In genomic region chrX:11443543-11443942, GRCm38 (mm10) we compare ENCODE assay signal across 11 mouse cellular contexts.
DNase-seq lines count a peak whose midpoint lies in the region; ATAC-seq and TF ChIP-seq lines count a peak whose summit lies in the region.
"Had no signal": no experiment of that assay in that cellular context is flagged by ENCODE, and none has a peak within 500 bp of the region (broad histone marks: within the 10 kb centered on the region; RNA-seq: fewer than 3 reads in every experiment).

No protein-coding gene starts in this region.

- H3K4me3 ChIP-seq in kidney, embryonic 15.5 days (replicated peaks), result no peak overlapping the region
- H3K4me3 ChIP-seq in stomach, postnatal 0 days (ENCODE audit: low read depth, low read length), result no peak overlapping the region
- H3K4me3 ChIP-seq: limb, embryonic 13.5 days; midbrain, embryonic 10.5 days had no signal

- no peak overlapping the region for H3K4me2 ChIP-seq in kidney, embryonic 15.5 days
- H3K4me2 ChIP-seq in stomach, postnatal 0 days (replicated peaks; ENCODE audit: low read depth), result no peak overlapping the region
- H3K4me2 ChIP-seq: limb, embryonic 13.5 days had no signal

- TF ChIP-seq EP300 in stomach, postnatal 0 days (optimal IDR thresholded peaks at IDR 0.05), result no peak

- ATAC-seq in kidney, embryonic 15.5 days (replicated peaks; ENCODE audit: low FRiP score), result no peak
- no peak for ATAC-seq in stomach, postnatal 0 days (ENCODE audit: low FRiP score, low TSS enrichment)
- ATAC-seq: intestine, embryonic 16.5 days had no signal

- no peak overlapping the region for H3K9ac ChIP-seq in kidney, embryonic 15.5 days
- no peak overlapping the region for H3K9ac ChIP-seq in stomach, postnatal 0 days (ENCODE audit: low read length)
- H3K9ac ChIP-seq: limb, embryonic 13.5 days had no signal

- WGBS in kidney, embryonic 15.5 days, result 58% methylated on average over 7 of the region's 7 CpGs
- WGBS in stomach, postnatal 0 days, result 42% methylated on average over 7 of the region's 7 CpGs

- H3K36me3 ChIP-seq in kidney, embryonic 15.5 days, result no peaks in the 10 kb centered on the region
- no peaks in the 10 kb centered on the region for H3K36me3 ChIP-seq in stomach, postnatal 0 days (ENCODE audit: control insufficient read depth, insufficient read depth, low read length)
- H3K36me3 ChIP-seq: limb, embryonic 13.5 days; midbrain, embryonic 10.5 days had no signal

- H3K4me1 ChIP-seq in kidney, embryonic 15.5 days, result peaks cover 7% of the 10 kb centered on the region; the same call in 1 of the 2 replicates
- no peaks in the 10 kb centered on the region for H3K4me1 ChIP-seq in stomach, postnatal 0 days (replicated peaks; ENCODE audit: control insufficient read depth, insufficient read depth)

- no peaks in the 10 kb centered on the region for H3K9me3 ChIP-seq in kidney, embryonic 15.5 days (replicated peaks)
- H3K9me3 ChIP-seq in stomach, postnatal 0 days (ENCODE audit: control insufficient read depth, low read length), result no peaks in the 10 kb centered on the region
- H3K9me3 ChIP-seq: limb, embryonic 13.5 days; midbrain, embryonic 10.5 days had no signal

- H3K27me3 ChIP-seq in kidney, embryonic 15.5 days, result peaks cover 53% of the 10 kb centered on the region; the same call in 1 of the 2 replicates
- no peaks in the 10 kb centered on the region for H3K27me3 ChIP-seq in stomach, postnatal 0 days (ENCODE audit: control insufficient read depth, insufficient read depth, low read length)

- H3K27ac ChIP-seq in kidney, embryonic 15.5 days, result no peak overlapping the region
- no peak overlapping the region for H3K27ac ChIP-seq in stomach, postnatal 0 days (replicated peaks)
- H3K27ac ChIP-seq: limb, embryonic 13.5 days; midbrain, embryonic 10.5 days had no signal

- peak; percentile 4 for DNase-seq in gastrocnemius, adult 18-20 months (ENCODE audit: low spot score)
- no peak for DNase-seq in gastrocnemius, postnatal 10 days
- DNase-seq in kidney, postnatal 10 days, result peak; percentile 26
- DNase-seq in ovary, postnatal 36 days (ENCODE audit: low spot score), result peak; percentile 16
- DNase-seq in ovary, postnatal 10 days (ENCODE audit: low spot score), result no peak
- no peak for DNase-seq in stomach, postnatal 0 days (ENCODE audit: low spot score)
- DNase-seq in T-cell, adult 2 months (ENCODE audit: low spot score), result no peak

- TF ChIP-seq CTCF in stomach, postnatal 0 days (IDR thresholded peaks at IDR 0.05; ENCODE audit: low read depth), result peak; percentile 31; the same call in 1 of the 2 replicates

Comparison
In these comparisons a context has a peak if more than half of its experiments do, and no peak if none do; other contexts are left out.
1. DNase-seq: peak in gastrocnemius, adult 18-20 months (single experiment), kidney, postnatal 10 days (single experiment) and ovary, postnatal 36 days (single experiment); none in gastrocnemius, postnatal 10 days (single experiment), ovary, postnatal 10 days (single experiment), stomach, postnatal 0 days (single experiment) and T-cell, adult 2 months (single experiment).